Mouse (Mus musculus): ENCODE measurements around the gene Thoc3.
"Not testable (repeated sequence)": the region's sequence is repeated elsewhere in the genome, so short reads cannot be mapped to it uniquely, and the experiment has no call there.

Thoc3 gene

GRCm38 (mm10) chr13:54468098-54469011 lies at the start of gene Thoc3:
Thoc3 (minus strand) TSS chr13:54468849.
- peak; percentile 76 to 84 for DNase-seq (ENCODE audit: low spot score in 2 of 2)

- DNase-seq (ENCODE audit: low spot score in 2 of 2): no peak
These were observed 37.3 kb upstream of the Thoc3 start for GRCm38 (mm10) chr13:54505920-54506319.

GRCm38 (mm10) chr13:54504611-54505260 lies 36.1 kb upstream of the Thoc3 start:
- DNase-seq (ENCODE audit: low spot score in 2 of 2): no peak

DNA sequence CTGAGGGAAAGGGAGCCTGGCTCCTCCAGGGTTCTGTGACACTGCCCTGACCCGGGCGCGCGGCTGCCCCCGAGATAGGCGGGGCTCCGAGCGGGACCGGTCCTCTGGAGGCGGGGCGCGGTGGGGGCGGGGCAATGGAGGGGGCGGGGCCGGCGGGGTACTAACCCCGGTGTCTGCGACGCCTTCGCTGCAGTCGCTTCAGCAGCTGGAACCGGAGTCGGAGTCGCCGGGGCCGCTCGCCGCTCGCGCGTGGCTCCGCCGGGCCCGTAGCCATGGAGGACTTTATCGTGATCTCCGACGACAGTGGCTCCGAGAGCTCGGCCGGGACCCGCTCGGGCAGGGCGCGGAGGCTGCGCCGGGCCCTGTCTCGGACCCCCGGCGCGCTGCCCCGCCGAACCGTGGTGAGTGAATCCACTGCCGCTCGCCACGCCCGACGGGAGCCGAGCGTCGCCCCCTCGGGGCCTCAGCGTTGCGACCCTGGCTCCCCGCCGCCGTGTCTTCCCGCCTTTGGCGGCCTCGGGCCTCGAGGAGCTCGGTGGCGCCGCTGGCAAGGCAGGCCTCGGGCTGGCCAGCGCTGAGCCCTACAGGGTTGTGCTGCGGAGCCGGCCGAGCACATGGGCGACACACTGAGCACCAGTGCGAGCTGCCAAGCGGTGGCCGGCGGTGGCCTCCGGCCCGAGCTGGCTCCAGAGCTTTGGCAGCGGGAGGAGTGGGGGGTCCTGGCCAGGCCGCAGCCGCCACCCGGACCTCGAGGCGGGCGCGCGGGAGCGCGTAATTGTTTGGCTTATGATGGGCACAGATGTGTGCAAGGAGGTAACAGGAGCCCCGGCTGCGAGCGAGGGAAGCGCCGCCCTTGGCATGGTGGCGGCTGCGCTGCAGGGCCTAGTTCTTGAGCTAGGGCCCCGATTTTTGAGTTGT lies 35.2 kb upstream of the Thoc3 start, which contains the start of gene Simc1:
Gene Simc1, plus strand, starts transcription at position 176 of the 918 bp plus-strand sequence.
- peak; percentile 54 to 63 for DNase-seq (ENCODE audit: low spot score in 2 of 2)

DNA sequence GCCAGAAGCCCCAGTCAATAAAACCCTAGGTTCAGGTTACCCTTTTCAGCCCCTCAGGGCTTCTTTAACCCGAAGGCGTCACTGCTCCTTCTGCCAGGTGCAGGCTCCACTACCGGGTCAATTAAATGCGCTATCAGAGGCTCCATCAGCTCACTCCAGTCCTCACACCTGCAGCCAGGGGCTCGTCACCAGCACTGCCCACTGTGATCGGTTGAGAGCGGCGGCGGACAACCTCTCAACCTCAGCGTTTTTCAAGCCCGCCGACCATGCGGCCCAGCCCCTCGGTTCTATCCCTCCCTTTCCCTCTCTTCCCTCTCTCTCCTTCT lies 34.6 kb upstream of the Thoc3 start:
- no peak for DNase-seq (ENCODE audit: low spot score in 2 of 2)

DNA sequence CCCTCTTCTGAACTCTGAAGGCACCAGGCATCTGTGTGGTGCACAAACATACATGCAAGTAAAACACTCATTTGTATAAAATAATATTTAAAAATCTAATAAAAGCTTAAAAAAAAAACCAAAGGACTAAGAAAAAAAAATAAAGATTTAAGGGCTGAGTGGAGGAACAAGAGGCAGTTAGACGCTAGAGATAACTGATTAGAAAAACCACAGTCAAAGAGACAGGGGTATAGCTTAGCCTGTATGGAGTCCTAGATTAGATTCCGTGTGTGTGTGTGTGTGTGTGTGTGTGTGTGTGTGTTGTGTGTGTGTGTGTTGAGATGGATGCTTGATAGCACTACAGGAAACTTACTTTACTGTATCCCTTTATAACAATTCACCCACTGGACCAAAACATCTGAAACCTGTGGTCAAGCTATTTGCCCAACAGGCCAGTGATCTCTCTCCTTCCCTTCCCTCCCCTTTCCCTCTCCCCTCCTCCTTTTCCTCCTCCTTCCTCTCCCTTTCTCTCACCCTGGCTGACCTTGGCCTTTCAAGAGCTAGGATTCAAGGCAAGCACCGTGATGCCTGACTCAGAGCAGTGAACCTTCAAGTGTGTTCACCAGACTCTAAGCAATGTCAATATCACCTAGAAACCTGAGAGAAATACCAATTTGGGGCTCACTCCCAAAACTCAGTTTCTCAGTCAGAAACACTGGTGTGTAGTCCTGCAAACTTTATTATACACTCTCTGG lies 33.5 kb upstream of the Thoc3 start:
- DNase-seq (ENCODE audit: low spot score in 2 of 2): no peak

DNA sequence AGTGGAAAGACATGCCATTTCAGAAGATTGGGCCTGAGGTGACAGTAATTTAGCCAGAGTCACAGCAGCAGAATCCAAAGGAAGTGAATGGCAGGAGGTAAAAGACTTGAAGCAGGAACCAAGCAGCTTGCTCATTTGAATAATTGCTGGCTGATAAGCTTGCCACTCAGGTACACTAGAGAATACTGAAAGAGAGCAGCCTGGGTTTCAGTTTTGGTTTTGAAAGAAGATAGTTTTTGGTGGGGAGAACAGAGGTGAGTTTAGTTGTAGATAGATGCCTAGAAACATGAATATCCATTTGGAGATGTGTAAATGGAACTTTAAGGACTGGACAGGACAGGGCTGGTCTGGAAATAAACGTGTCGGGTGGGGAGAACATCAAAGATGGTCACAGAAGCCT lies 32.7 kb upstream of the Thoc3 start:
- DNase-seq (ENCODE audit: low spot score in 2 of 2): no peak

- DNase-seq (ENCODE audit: low spot score in 2 of 2): not testable (repeated sequence)
These were observed 30.9 kb upstream of the Thoc3 start for GRCm38 (mm10) chr13:54499551-54499950.

DNA sequence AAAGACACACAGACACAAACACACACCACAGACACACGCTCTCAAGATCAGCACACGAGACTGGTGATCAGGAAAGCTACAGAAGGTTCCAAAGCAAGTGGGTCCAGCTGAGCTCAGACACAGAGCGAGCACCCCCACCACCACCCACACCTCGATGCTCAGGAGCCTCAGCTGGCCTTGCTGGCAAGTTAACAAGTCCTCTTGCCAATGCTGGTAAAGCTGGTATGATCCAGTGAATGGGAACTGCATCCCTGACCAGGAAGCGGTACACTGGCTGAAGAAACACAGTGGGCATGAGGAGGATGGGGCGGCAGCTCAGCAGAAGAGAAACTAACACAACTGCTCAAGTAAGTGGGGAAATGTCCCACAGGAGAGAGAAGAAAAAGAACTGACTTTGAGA lies 22.7 kb upstream of the Thoc3 start:
- no peak for DNase-seq (ENCODE audit: low spot score in 2 of 2)

DNA sequence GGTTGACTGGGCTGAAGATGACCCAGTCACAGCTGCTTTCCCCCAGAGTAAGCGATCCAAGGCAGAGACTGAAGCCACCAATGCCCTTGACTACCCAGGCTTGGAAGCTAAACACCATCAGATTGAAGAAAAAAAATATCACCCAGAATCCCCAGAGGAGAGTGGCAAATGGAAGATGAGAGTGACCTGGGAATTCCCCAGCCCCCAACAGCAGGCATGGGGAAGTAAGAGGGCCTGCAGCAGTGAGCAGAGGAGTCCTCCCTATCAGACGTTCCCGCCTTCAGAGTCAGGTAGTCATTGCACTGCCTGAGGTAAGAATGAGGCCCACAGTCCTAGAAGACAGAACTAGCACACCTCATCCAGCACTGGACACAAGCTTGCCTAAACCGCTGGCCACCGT lies 21.8 kb upstream of the Thoc3 start:
- DNase-seq (ENCODE audit: low spot score in 2 of 2): no peak

- no peak for DNase-seq (ENCODE audit: low spot score in 2 of 2)
These were observed 12.8 kb upstream of the Thoc3 start for GRCm38 (mm10) chr13:54481498-54481897.

DNA sequence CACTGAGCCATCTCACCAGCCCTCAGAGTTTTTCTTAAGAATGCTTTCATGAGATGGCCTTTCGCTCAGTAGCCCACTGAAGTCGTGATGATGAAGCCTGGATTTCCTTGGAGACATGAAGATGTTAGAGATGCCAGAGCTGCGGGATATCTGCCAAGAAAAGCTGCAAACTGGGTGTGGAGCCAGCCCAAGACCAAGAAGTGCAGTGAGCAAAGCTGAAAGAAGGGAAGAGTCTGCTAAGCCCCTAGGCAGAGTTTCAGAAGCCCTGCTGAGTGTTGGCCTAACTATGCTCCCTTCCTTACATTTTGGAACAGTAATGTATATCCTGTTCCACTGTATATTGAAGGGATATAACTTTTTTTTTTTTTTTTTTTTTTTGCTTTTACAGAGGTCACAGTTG lies 10.6 kb upstream of the Thoc3 start:
- DNase-seq (ENCODE audit: low spot score in 2 of 2): no peak

- DNase-seq (ENCODE audit: low spot score in 2 of 2): no peak
These were observed 7.1 kb upstream of the Thoc3 start for GRCm38 (mm10) chr13:54475702-54476101.

GRCm38 (mm10) chr13:54474996-54475395 lies 6.3 kb upstream of the Thoc3 start:
- no peak for DNase-seq (ENCODE audit: low spot score in 2 of 2)

- DNase-seq (ENCODE audit: low spot score in 2 of 2): no peak
These were observed 3.3 kb upstream of the Thoc3 start for GRCm38 (mm10) chr13:54471967-54472366.

DNA sequence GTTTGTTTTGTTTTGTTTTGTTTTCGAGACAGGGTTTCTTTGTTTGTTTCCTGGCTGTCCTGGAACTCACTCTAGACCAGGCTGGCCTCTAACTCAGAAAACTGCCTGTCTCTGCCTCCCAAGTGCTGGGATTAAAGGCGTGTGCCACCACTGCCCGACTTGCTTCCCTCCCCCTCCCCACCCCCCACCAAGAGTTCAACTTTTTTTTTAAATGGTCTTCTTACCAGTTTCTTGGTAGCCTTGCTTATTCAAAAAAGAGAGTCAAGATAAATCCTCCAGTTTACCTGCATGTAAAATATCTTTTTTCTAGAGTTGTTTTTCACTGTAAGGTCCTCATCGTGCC lies 334 bp upstream of the Thoc3 start:
- DNase-seq (ENCODE audit: low spot score in 2 of 2): no peak

DNA sequence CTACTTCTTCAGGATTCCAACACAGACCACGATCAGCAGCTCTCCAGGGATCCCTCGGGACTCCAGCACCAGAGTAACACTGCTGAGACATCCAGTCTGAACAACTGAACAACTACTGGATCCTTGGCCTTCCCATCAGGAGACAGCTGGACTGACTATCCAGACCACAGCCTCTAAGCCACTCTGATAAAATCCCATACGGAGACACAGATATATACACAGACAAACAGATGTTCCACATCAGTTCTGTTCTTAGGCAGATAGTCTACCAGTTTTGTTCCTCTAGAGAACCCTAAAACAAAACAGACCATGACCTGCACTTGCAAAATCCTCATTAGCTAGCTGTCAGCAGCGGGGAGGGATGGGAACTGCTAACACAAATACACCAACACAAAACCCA lies 9.4 kb downstream of the Thoc3 start:
- no peak for DNase-seq (ENCODE audit: low spot score in 2 of 2)

- no peak for DNase-seq (ENCODE audit: low spot score in 2 of 2)
These were observed 11.6 kb downstream of the Thoc3 start for GRCm38 (mm10) chr13:54457062-54457461.

DNA sequence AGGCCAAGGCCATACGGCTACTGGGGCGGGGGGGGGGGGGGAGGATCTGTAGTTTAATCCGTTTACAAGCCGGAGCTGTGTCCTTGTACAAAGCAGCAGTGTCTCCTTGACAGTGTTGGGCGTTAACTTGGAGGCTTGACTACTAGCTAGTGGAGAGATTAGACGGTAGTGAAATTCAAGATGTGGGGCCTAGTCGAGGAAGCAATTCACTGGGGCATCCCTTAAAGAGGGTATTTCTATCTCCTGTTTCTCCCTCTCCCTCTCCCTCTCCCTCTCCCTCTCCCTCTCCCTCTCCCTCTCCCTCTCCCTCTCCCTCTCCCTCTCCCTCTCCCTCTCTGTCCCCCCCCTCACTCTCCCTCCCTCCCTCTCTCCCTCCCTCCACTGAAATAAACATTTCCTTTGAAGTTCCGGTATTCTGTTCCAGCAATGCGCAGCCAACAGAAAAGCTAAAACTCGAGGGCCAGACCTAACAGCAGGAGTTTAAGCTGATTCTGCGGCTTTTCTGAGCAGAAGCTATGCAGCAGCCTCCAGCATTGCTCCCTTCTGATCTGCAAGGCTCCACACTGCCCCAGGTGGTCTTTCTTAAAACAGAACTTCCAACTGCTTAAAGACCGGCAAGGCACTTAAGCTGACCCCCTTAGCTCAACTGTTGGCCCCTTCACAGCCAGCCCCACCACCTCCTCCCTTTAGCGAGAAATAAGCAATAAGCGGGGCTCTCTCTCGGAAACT lies 21.0 kb downstream of the Thoc3 start:
- no peak for DNase-seq (ENCODE audit: low spot score in 2 of 2)

DNA sequence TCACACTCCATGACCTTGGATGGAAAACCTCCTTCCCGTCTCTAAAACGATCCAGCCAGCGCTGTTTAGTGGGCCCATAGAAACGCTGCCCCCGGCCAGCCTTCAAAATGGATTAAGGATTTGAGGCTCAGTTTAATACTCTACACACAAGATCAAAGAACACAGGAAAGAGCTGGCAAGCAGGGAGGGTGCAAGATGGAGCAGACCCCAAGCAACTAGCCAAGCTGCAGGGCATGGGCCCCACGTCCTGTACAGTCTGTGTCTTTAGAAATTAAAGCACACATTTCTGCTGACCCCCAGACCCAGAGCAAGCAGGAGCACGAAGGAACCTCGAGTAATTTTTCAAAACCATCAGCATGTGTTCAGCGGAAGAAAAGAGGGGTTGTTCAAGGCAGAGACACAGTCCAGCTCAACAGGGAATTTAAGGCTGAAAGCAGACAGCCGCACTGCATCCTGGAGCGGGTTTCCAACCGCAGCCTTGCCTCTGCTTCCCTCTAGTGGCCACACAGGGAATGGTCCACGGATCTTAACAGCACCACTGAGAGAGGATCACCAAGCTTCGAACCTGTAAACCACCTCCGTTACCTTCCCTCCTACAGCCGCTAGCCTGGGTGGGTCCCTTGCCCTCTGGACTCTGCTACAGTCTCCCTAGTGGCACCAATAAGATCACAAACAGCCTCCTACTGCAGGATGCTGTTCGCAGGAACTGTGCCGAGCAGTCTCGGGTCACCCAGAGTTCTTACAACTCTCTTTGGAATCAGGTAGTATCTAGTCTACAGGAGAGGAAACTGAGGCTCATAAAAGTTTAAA lies 21.8 kb downstream of the Thoc3 start:
- peak; percentile 64 to 66 for DNase-seq (ENCODE audit: low spot score in 2 of 2)
